Mouse (Mus musculus) midbrain, postnatal 0 days (tissue): ENCODE measurements around the gene Cep135. TPM values are rescaled to one million over a fixed set of nuclear protein-coding genes. Genes with fewer than 3 reads are reported as not detected.

Source experiments
- ATAC-seq: fragments of 200-750 bp; cut with Nextera tagmentation; 2 replicates; pipeline ENCODE4 v1.8.0; 2017; ENCODE audit warnings: moderate number of reproducible peaks, mild to moderate bottlenecking, moderate TSS enrichment, moderate library complexity; ENCODE audit not compliant: low FRiP score
- DNase-seq: peaks from one replicate; pipeline ENCODE4 v3.0.0-alpha.2; 2015; ENCODE audit warnings: low spot score
- H3K27ac ChIP-seq: fragments of 300-500 bp; sonication (generic); 2 replicates; pipeline ENCODE4 v1.5.1; 2014; ENCODE audit warnings: low read depth, mild to moderate bottlenecking, low read length, mixed read lengths
- H3K27me3 ChIP-seq: fragments of 300-500 bp; sonication (generic); 2 replicates; pipeline ENCODE4 v1.6.1; 2014; ENCODE audit warnings: low read length, control low read depth, mixed read lengths; ENCODE audit not compliant: insufficient read depth
- H3K36me3 ChIP-seq: fragments of 300-500 bp; sonication (generic); 2 replicates; pipeline ENCODE4 v1.6.1; 2014; ENCODE audit warnings: low read length, control low read depth, mixed read lengths; ENCODE audit not compliant: insufficient read depth
- H3K4me1 ChIP-seq: fragments of 300-500 bp; sonication (generic); 2 replicates; pipeline ENCODE4 v1.6.1; 2014; ENCODE audit warnings: mild to moderate bottlenecking, control low read depth, antibody characterized with exemption, low read length, mixed read lengths; ENCODE audit not compliant: insufficient read depth
- H3K4me2 ChIP-seq: fragments of 300-500 bp; sonication (generic); 2 replicates; pipeline ENCODE4 v1.6.1; 2014; ENCODE audit warnings: low read depth, mild to moderate bottlenecking, low read length, mixed read lengths; ENCODE audit not compliant: poor library complexity, severe bottlenecking
- H3K4me3 ChIP-seq: fragments of 300-500 bp; sonication (generic); 2 replicates; pipeline ENCODE4 v1.5.1; 2014; ENCODE audit warnings: low read depth, mild to moderate bottlenecking, low read length, moderate library complexity
- H3K9ac ChIP-seq: fragments of 300-500 bp; sonication (generic); replicated peaks from 2 replicates; pipeline ENCODE4 v1.6.1; 2014; ENCODE audit warnings: mild to moderate bottlenecking, low read length, moderate library complexity, mixed read lengths; ENCODE audit not compliant: poor library complexity, severe bottlenecking
- H3K9me3 ChIP-seq: fragments of 300-500 bp; sonication (generic); 2 replicates; pipeline ENCODE4 v1.6.1; 2016; ENCODE audit warnings: low read length, control low read depth
- CTCF ChIP-seq: IDR thresholded peaks from 2 replicates; pipeline ENCODE4 v1.5.1; 2016; ENCODE audit warnings: antibody characterized with exemption, mild to moderate bottlenecking
- WGBS: fragments of 180-500 bp; shearing (Covaris S2); extraction: QIAGEN DNeasy Blood & Tissue Kit; methylation state at CpG from one replicate; pipeline ENCODE4 v1.1.7; 2014; 5-methylcytosine and 5-hydroxymethylcytosine counted together
- polyA plus RNA-seq: library from polyadenylated mRNA; unstranded; fragments of >200 nt; fragmentation: Nextera tagmentation; extraction: Ambion mirVana; gene quantifications from 2 replicates; pipeline ENCODE4 v1.2.1, GENCODE M21; 2015
- total RNA-seq: library from RNA; depleted of rRNA; stranded (reverse); fragments of >200 nt; gene quantifications from 2 replicates; pipeline ENCODE4 v1.2.3, GENCODE M21; 2014

Cep135 gene
- total and polyA plus RNA-seq, 2 experiments from 2014 or later: 2.5 to 4.0 TPM

GRCm38 (mm10) chr5:76609702-76610370, 21.3 kb downstream of the Cep135 start:
- no peak for TF ChIP-seq CTCF
- Histone ChIP-seq H3K4me2 (no peak overlapping the region), H3K27me3 (no peaks in the 10 kb centered on the region), H3K9ac (no peak overlapping the region), H3K4me3 (no peak overlapping the region), H3K9me3 (no peaks in the 10 kb centered on the region), H3K36me3 (peaks cover 25% of the 10 kb centered on the region), H3K4me1 (no peaks in the 10 kb centered on the region), H3K27ac (no peak overlapping the region)
- DNase-seq: no peak
- WGBS: 94% methylated on average over 8 of the region's 8 CpGs
- no peak for ATAC-seq

- no peak for TF ChIP-seq CTCF
- Histone ChIP-seq H3K27me3 (no peaks in the 10 kb centered on the region), H3K4me2 (no peak overlapping the region), H3K4me1 (no peaks in the 10 kb centered on the region), H3K4me3 (no peak overlapping the region), H3K9me3 (no peaks in the 10 kb centered on the region), H3K27ac (no peak overlapping the region), H3K36me3 (peaks cover 17% of the 10 kb centered on the region), H3K9ac (no peak overlapping the region)
- DNase-seq (no peak), ATAC-seq (no peak)
- WGBS: 90% methylated on average over 6 of the region's 6 CpGs
Observed at GRCm38 (mm10) chr5:76612867-76613499, 24.5 kb downstream of the Cep135 start.

- no peak for ATAC-seq
Observed at GRCm38 (mm10) chr5:76615276-76615675, 26.8 kb downstream of the Cep135 start.

GRCm38 (mm10) chr5:76616196-76616747, 27.8 kb downstream of the Cep135 start:
- H3K4me2 ChIP-seq: no peak overlapping the region
- no peak for TF ChIP-seq CTCF
- WGBS: 86% methylated on average over 2 of the region's 2 CpGs
- no peak for DNase-seq
- no peaks in the 10 kb centered on the region for H3K9me3 ChIP-seq
- no peak overlapping the region for H3K9ac ChIP-seq
- no peaks in the 10 kb centered on the region for H3K27me3 ChIP-seq
- peaks cover 29% of the 10 kb centered on the region for H3K36me3 ChIP-seq
- H3K4me1 ChIP-seq: no peaks in the 10 kb centered on the region
- no peak overlapping the region for H3K4me3 ChIP-seq
- H3K27ac ChIP-seq: no peak overlapping the region
- no peak for ATAC-seq

More at GRCm38 (mm10) chr5:76615276-76615675, 26.8 kb downstream of the Cep135 start:
- TF ChIP-seq CTCF: no peak
- no peak overlapping the region for H3K9ac ChIP-seq
- WGBS: 90% methylated on average over 8 of the region's 8 CpGs
- peaks cover 29% of the 10 kb centered on the region for H3K36me3 ChIP-seq
- no peaks in the 10 kb centered on the region for H3K27me3 ChIP-seq
- H3K27ac ChIP-seq: no peak overlapping the region
- no peaks in the 10 kb centered on the region for H3K9me3 ChIP-seq
- H3K4me3 ChIP-seq: no peak overlapping the region
- H3K4me1 ChIP-seq: no peaks in the 10 kb centered on the region
- no peak overlapping the region for H3K4me2 ChIP-seq
- no peak for DNase-seq

- WGBS: 90% methylated on average over 7 of the region's 7 CpGs
- H3K36me3 ChIP-seq: peaks cover 30% of the 10 kb centered on the region
Observed at GRCm38 (mm10) chr5:76618750-76619149, 30.3 kb downstream of the Cep135 start.

GRCm38 (mm10) chr5:76623759-76624158, 35.3 kb downstream of the Cep135 start:
- H3K9me3 ChIP-seq: no peaks in the 10 kb centered on the region
- no peak for ATAC-seq
- TF ChIP-seq CTCF: no peak
- DNase-seq: no peak
- 97% methylated on average over 9 of the region's 9 CpGs for WGBS
- H3K4me2 ChIP-seq: no peak overlapping the region
- no peak overlapping the region for H3K27ac ChIP-seq
- H3K36me3 ChIP-seq: peaks cover 26% of the 10 kb centered on the region
- no peak overlapping the region for H3K9ac ChIP-seq
- no peaks in the 10 kb centered on the region for H3K27me3 ChIP-seq
- no peak overlapping the region for H3K4me3 ChIP-seq
- H3K4me1 ChIP-seq: no peaks in the 10 kb centered on the region

More at GRCm38 (mm10) chr5:76618750-76619149, 30.3 kb downstream of the Cep135 start:
- Histone ChIP-seq H3K4me1 (no peaks in the 10 kb centered on the region), H3K27me3 (no peaks in the 10 kb centered on the region), H3K9ac (no peak overlapping the region), H3K9me3 (no peaks in the 10 kb centered on the region), H3K27ac (no peak overlapping the region), H3K4me3 (no peak overlapping the region), H3K4me2 (no peak overlapping the region)
- ATAC-seq (no peak), DNase-seq (peak; percentile 26)
- no peak for TF ChIP-seq CTCF
